Mouse (Mus musculus) T-helper 1 cell (primary cell): ENCODE data around the gene Dnpep.

Source experiments
- in situ Hi-C: fragments of 300-600 bp; cut with MboI, MseI; formaldehyde crosslinking; loops from one replicate; pipeline ENCODE4 v1.15.1; 2025; ENCODE audit warnings: high pct_unique_total_duplicates

Gene Dnpep

DNA sequence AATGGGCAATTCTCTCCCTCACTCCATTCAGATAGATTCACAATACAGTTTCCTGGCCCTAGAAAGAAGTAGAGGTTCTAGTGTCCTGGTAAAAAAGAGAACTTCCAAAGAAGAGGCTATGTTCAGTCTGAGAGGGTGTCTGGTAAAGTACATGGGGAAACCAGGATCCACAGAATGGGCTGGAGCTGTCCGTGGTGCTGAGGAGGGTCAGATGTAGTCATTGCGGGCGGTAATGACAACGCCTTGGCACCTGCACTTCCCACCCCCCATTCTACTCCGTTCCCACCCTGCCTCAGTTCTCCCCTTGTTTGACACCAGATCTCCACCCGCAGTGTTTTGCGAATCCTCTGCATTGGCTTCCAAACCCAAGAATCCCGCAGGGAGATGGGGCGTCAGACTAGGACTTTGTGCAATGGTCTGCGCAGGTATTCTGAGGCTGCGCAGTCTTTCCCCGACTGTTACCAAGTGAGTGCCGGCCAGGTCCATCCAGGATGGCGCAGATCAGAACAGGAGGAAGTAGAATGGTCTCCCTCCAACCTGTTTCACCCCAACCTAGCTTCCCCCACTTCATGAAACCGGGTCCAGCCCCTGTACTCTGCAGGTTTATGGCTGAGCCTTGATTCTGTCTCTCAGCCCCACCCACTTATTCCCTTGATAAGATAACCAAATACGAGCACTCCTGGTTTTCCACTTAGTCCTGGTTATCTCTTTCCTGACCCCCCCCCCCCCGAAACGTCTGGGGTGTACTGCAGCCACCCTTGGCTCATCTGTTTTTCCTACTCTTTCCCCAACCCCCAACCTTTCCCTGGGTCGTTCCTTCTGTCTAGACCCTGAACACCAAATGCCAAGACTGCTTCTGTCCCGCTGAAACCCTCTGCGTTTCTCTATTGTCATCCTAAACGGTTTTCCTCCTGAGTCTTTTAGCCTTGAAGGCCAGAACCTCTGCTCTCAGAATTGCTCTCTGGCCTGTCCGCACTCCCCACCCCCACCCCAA, 40.3 kb downstream of the Dnpep start:
- in situ Hi-C loops: loop anchor here (10.0 kb wide), 1 partner anchor 723 kb away; no protein-coding TSS in a partner anchor

DNA sequence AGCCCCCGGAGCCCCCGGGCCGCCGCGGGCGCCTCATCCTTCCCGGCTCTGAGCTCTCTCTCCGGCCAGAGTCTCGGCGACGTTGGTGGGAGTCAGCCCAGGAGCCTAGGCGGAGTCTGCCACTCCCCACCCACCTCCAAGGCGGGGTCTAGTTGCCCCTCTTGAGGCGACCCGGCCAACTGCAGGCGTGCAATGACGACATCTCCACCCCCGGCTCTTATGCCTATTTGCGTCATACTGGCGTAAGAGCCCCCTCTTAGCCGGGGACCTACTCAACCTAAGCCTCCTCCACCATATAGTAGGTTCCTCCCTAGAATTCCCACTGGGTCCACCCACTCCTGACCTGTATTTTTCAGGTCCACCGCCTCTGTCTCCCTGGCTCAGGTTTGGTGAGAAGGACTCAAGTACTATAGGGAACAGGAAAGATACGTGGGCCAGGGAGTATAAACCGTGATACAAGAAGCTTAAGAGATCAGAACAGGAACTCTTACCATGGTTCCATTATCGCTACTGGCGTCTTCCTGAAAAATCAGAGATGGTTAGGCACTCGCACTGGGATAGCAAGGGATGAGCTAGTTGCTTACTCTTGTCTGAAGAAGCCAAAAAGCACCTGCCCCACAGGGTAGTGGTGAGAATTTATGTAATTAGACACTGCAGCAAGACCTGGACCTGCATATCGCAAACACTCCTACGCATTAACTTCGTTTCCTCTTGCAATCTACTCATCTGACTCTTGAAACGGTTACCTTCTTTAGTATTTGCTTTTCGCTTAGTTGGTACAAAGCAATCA, 53.5 kb downstream of the Dnpep start, which contains the start of gene Ptprn:
Ptprn (minus strand) TSS at position 412 of the 790 bp plus-strand sequence.
- in situ Hi-C loops: no loop called here

DNA sequence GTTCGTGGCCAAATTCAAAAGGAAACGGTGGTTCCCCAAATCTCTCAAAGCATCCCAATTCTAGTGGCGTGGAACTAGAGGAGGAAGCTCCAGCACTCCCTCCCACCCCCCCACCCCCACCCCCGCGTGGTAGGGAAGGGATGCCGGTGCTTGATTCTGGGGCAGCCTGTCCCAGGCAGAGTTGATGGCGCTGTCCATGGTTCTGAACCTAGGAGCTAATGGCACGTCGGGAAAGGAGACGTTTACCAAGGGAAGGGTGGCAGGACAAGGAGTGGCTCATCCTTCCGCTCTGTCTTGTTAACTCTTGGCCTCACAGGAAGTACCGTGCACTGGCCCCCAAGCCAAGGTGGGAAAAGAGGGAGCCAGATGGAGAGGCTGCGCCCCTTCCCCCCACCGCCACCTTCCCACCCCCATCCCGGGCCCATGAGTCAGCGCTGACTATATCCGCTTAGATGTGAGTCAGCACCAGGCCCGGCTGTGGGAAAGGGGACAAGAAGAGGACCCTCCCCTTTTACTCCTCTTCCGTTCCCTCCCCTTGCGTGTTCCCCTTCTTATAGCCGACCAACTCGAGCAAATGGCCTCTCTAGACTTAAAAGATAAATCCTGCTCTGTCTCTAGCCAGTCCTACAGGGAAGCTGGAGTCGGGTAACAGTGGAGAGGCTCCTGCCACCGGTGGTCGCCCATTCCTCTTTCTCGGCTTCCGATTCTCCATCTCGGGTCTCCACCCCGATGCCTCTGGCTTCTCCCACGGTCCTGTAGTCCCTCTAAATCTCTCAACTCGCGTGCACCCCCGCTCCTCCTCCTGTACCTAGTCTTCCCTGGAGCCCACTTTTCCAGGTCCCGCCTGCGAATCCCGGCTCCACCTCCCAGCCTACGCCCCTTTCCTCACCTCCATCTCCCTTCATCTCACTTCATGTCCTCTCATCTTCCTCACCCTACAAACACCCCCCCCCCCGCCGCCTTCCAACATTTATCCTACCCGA, 54.5 kb downstream of the Dnpep start:
- in situ Hi-C loops: no loop called here

DNA sequence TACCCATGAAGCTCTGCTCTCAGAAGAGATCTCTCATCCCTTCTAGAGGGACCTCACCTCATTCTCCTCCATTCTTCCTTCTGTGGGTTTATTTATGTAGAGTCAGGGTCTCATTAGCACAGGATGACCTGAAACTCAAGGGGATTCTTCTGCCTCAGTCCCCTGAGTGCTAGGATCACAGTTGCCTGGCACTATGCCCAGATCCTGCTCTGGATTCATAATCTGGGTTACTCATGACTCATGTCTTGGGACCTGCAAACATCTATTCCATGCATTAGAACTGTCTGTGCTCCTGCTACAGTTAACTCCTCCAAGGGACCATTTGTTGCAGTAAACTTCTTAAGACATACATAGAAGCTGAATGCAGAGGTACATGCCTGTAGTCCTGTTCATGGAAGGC, 56.5 kb downstream of the Dnpep start:
- in situ Hi-C loops: no loop called here
